Mouse (Mus musculus) gastrocnemius, adult 2 months (tissue): ENCODE results near the gene Dtx2. TPM values are rescaled to one million over a fixed set of nuclear protein-coding genes. Genes with fewer than 3 reads are reported as not detected.
A peak's percentile ranks its signal among the peaks of the same experiment; 100 is the strongest.

Source experiments
- DNase-seq: peaks from one replicate; pipeline ENCODE4 v3.0.0; 2022
- H3K27ac ChIP-seq: fragments of 200-600 bp; 2 replicates; pipeline ENCODE4 v1.8.1; 2022; ENCODE audit warnings: mild to moderate bottlenecking
- H3K4me3 ChIP-seq: fragments of 200-600 bp; 2 replicates; pipeline ENCODE4 v1.8.1; 2022; ENCODE audit warnings: mild to moderate bottlenecking, moderate library complexity
- CTCF ChIP-seq: fragments of 200-600 bp; IDR thresholded peaks from 2 replicates; pipeline ENCODE4 v1.8.1; 2022; ENCODE audit warnings: antibody characterized with exemption, mild to moderate bottlenecking, moderate library complexity
- intact Hi-C: fragments of 180-260 bp; cut with DNase I; formaldehyde crosslinking; loops from one replicate; pipeline ENCODE4 v1.15.1; 2025
- total RNA-seq, 2 experiments: library from RNA; stranded (reverse); gene quantifications; 2 replicates each; pipeline ENCODE4 v1.2.3; 2021

Dtx2 gene
- total RNA-seq, 2 experiments from 2014 or later = 6.5 to 8.2 TPM

GRCm38 (mm10) chr5:136015586-136015985, 21.0 kb downstream of the Dtx2 start:
- H3K27ac ChIP-seq = peak overlapping the region; percentile 63
- intact Hi-C loops = no loop called here

GRCm38 (mm10) chr5:136016014-136016876, 21.6 kb downstream of the Dtx2 start:
- DNase-seq = peak; percentile 50
- H3K4me3 ChIP-seq = no peak overlapping the region
- H3K27ac ChIP-seq = peak overlapping the region; percentile 61; the same call in 1 of the 2 replicates
- intact Hi-C loops = no loop called here
- TF ChIP-seq CTCF = no peak

More at GRCm38 (mm10) chr5:136015586-136015985, 21.0 kb downstream of the Dtx2 start:
- H3K4me3 ChIP-seq = no peak overlapping the region
- no peak for TF ChIP-seq CTCF
- no peak for DNase-seq

GRCm38 (mm10) chr5:136017262-136017661, 22.7 kb downstream of the Dtx2 start:
- intact Hi-C loops = no loop called here
- Histone ChIP-seq H3K4me3 (no peak overlapping the region), H3K27ac (peak overlapping the region; percentile 61)
- TF ChIP-seq CTCF = no peak
- DNase-seq = peak; percentile 63

GRCm38 (mm10) chr5:136018726-136019125, 24.1 kb downstream of the Dtx2 start:
- no peak overlapping the region for H3K4me3 ChIP-seq
- intact Hi-C loops = no loop called here
- peak overlapping the region; percentile 43; the same call in 1 of the 2 replicates for H3K27ac ChIP-seq
- no peak for TF ChIP-seq CTCF
- DNase-seq = no peak

GRCm38 (mm10) chr5:136019907-136020306, 25.3 kb downstream of the Dtx2 start:
- TF ChIP-seq CTCF = no peak
- DNase-seq = peak; percentile 58
- intact Hi-C loops = no loop called here
- H3K4me3 ChIP-seq = no peak overlapping the region
- H3K27ac ChIP-seq = no peak overlapping the region

GRCm38 (mm10) chr5:136025712-136026111, 31.1 kb downstream of the Dtx2 start:
- Histone ChIP-seq H3K27ac (peak overlapping the region; percentile 56), H3K4me3 (no peak overlapping the region)
- no peak for TF ChIP-seq CTCF
- intact Hi-C loops = loop anchor here (5.0 kb wide), 1 partner anchor 43 kb away; the partner anchor contains the start of gene Zp3
- DNase-seq = peak; percentile 87

GRCm38 (mm10) chr5:136026859-136027258, 32.3 kb downstream of the Dtx2 start:
- no peak for DNase-seq
- intact Hi-C loops = loop anchor here (5.0 kb wide), 1 partner anchor 45 kb away; the partner anchor contains the start of gene Zp3
- TF ChIP-seq CTCF = no peak
- Histone ChIP-seq H3K27ac (no peak overlapping the region), H3K4me3 (no peak overlapping the region)

GRCm38 (mm10) chr5:136027612-136028311, 33.2 kb downstream of the Dtx2 start:
- H3K27ac ChIP-seq = no peak overlapping the region
- intact Hi-C loops = loop anchor here (5.0 kb wide), 1 partner anchor 45 kb away; the partner anchor contains the start of gene Zp3
- H3K4me3 ChIP-seq = no peak overlapping the region
- DNase-seq = no peak
- TF ChIP-seq CTCF = peak; percentile 15; the same call in 1 of the 2 replicates

GRCm38 (mm10) chr5:136034868-136035267, 40.3 kb downstream of the Dtx2 start:
- intact Hi-C loops = no loop called here

GRCm38 (mm10) chr5:136035285-136035684, 40.7 kb downstream of the Dtx2 start:
- H3K4me3 ChIP-seq = no peak overlapping the region
- DNase-seq = no peak
- intact Hi-C loops = no loop called here
- TF ChIP-seq CTCF = no peak
- peak overlapping the region; percentile 41 for H3K27ac ChIP-seq

More at GRCm38 (mm10) chr5:136034868-136035267, 40.3 kb downstream of the Dtx2 start:
- Histone ChIP-seq H3K27ac (peak overlapping the region; percentile 41), H3K4me3 (no peak overlapping the region)
- TF ChIP-seq CTCF = no peak
- DNase-seq = no peak

- TF ChIP-seq CTCF = no peak
- Histone ChIP-seq H3K4me3 (no peak overlapping the region), H3K27ac (no peak overlapping the region)
- intact Hi-C loops = no loop called here
- no peak for DNase-seq
Observed at GRCm38 (mm10) chr5:136036667-136037066, 42.1 kb downstream of the Dtx2 start.

GRCm38 (mm10) chr5:136038258-136039214, 43.9 kb downstream of the Dtx2 start, which contains the start of gene Upk3b:
Upk3b (plus strand) TSS chr5:136038496.
- intact Hi-C loops = no loop called here
- no peak for DNase-seq
- no peak within 1 kb of the TSS for H3K27ac ChIP-seq
- H3K4me3 ChIP-seq = no peak within 1 kb of the TSS
- TF ChIP-seq CTCF = no peak
